Mouse (Mus musculus): ENCODE measurements at regions not wholly inside any gene's neighbourhood (a gene's known extent, or its start where the extent isn't known, plus 50 kb on each side); places are given as distances from the start of the nearest gene placed in this dataset.

DNA sequence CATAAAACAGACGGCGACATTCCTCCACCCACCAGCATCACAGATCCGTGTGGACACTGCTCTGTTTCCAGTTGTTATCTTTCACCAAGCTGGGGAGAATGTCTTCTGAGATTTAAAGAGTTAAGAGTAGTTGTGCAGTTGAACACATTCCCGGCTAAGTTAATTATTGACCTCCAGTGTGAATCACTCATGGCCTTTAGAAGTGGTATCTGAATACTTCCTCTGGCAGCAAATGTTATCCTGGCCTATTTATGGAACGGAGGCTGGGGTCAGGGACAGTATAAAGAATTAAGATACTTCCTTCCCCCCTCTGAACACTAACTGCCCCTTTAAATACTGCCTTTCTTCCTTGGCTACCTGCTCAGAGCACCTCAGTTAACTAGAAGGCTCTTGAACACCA, 115.9 kb downstream of the Cd24a start:
- no peak for TF ChIP-seq POLR2A (IDR thresholded peaks at IDR 0.05; ENCODE audit: control insufficient read depth, low read depth, low read length)
- no peak for TF ChIP-seq CTCF (IDR thresholded peaks at IDR 0.05; ENCODE audit: control insufficient read depth, insufficient read depth, insufficient replicate concordance, low read depth, low read length)
